Mouse (Mus musculus) urinary bladder, adult 18-20 months (tissue): Measurements from ENCODE around the gene Ndc1.
"Not testable (repeated sequence)": the region's sequence is repeated elsewhere in the genome, so short reads cannot be mapped to it uniquely, and the experiment has no call there.

Source experiments
- DNase-seq, 2 experiments: peaks; one replicate each; pipeline ENCODE4 v3.0.0; 2022; ENCODE audit warnings: low spot score in 2 of 2, mixed read lengths in 2 of 2

Ndc1 gene

DNA sequence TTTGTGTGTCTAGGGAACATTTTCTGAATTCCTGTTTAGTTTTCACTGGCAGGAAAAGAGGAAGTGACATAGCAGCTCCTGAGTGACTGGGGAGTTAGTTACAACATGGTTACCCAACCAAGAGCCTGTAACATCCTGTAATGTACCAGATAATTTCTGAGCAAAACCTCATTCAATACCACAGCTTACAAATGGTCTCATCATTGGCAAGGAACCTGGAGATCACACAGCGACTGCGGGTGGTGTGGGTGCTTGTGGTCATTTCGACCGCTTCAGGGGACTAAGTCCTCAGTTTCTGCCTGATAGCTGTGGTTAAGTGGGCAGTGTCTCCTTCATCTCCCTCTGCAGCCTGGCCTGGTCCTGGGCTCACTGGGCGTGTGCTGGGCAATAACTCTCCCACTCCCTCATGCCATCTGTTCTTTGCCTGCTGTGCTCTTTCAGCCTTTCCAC, 3.4 kb upstream of the Ndc1 start:
- DNase-seq: no peak

- DNase-seq: not testable (repeated sequence)
Observed at GRCm38 (mm10) chr4:107366408-107366807, 1.2 kb upstream of the Ndc1 start.

- DNase-seq: no peak
Observed at GRCm38 (mm10) chr4:107372304-107372703, 4.7 kb downstream of the Ndc1 start.

GRCm38 (mm10) chr4:107374677-107375076, 7.1 kb downstream of the Ndc1 start:
- DNase-seq: no peak

DNA sequence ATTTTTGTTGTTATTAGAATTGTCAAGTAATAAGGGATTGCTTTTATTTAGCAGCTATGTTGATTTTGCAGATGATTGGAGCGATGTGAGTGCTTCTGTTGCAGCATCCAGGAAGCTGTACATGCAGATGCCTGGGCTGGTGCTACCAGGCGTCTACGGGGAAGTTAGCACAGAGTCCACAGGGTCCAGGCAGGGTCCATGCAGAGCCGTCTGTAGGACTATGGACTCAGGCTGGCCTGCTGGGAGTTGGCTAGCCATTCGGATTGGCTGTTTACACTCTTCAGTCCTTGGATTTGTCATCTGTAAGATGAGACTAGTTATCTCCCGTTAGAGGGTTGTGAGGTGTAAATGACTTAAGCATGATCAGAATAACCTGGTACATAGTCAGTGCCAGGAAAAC, 11.4 kb downstream of the Ndc1 start:
- no peak for DNase-seq

DNA sequence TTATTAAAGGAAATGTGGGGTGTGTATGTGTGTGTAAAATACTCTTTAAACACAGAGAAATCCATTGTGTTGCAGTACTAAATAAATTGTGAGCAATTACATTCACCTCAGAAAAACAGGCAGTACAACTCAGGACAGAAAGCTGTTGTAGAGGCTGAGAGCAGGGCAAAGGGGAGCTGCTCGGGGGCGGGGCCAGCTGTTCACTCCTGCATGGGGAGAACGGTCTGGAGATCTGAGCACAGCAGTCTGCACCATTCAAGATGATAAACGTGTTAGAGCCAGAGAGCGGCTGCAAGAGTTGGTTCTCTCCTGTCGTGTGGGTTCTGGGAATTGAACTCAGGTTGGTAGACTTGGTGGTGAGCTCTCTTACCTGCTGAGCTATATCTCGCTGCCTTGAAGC, 13.3 kb downstream of the Ndc1 start:
- DNase-seq: no peak

- no peak for DNase-seq
Observed at GRCm38 (mm10) chr4:107387038-107387437, 19.5 kb downstream of the Ndc1 start.

GRCm38 (mm10) chr4:107387465-107387864, 19.9 kb downstream of the Ndc1 start:
- no peak for DNase-seq

- DNase-seq: no peak
Observed at GRCm38 (mm10) chr4:107388291-107388690, 20.7 kb downstream of the Ndc1 start.

GRCm38 (mm10) chr4:107389345-107389744, 21.8 kb downstream of the Ndc1 start:
- no peak for DNase-seq

DNA sequence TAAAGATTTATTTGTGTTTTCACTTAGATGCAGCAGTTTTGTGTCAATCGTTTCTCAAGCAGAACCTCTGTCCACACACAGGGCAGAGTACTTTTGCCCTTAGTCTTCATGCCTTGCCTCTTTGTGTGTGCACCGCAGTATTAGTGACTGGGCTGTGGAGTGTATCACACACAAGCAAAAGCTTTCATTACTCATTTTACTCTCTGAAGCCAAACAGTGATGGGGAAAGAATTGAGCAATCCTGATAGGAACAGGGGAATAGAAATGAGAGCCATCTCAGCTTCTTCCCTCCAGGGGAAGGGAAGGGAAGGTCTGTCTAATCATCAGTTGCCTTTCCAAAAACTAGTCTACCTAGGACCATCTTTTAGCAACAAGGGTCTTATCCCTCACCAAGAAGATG, 26.2 kb downstream of the Ndc1 start:
- DNase-seq: no peak

DNA sequence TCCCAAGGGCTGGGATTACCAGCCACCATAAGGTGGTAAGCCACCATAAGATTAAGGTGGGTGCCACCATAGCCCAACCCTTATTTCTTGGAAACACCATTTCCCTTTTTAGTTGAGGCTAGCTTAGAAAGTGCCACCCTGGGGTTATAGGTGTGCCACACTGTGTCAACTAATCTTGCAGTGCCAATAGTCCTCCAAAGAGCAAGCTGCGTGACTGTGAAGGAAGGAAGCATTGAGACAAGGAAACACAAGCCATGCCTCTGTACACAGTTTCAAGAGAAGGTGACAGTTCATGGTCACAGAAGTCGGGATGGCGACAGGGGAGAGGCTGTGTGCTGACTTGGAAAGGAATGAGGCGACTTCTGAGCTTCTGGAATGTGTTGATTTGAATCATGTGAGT, 52.6 kb downstream of the Ndc1 start:
- no peak for DNase-seq

GRCm38 (mm10) chr4:107421711-107422110, 54.1 kb downstream of the Ndc1 start:
- no peak for DNase-seq

DNA sequence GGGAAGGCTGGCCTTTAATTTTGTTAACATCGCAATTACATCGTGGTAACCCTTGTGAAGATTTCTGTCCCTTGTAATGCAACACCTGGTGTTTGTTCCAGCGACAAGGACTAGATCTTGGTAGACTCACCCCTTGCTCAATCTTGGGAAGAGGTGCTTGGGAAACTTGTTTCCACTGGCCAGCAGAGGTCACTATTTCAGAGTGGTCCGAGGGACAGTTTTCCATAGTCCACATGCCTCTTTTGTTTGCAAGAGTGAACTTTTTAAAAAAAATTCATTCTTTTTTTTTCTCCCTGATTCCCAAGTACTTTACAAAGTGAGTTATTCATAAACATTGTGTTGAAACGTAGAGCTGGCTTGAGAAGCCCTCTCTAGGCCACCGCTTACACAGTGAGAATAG, 54.6 kb downstream of the Ndc1 start:
- no peak for DNase-seq

DNA sequence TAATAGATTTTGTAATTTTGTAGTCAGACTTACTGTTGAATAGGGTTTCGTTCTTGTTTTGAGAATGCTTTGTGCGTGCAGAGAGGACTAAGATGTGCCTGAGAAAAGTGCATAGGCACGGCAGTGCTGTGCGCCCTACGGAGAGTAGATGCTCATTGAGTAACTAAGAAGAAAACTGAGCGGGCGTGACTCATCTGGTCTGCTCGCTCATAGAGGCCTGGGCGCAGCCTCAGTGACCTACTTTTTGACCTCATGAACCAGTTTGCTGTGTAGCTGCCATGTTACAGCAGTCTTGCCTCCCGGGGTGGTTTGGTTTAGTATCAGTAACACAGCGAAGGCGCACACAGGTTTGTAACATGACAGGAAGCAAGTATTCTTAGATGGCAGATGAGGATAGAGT, 58.0 kb downstream of the Ndc1 start:
- DNase-seq: no peak

DNA sequence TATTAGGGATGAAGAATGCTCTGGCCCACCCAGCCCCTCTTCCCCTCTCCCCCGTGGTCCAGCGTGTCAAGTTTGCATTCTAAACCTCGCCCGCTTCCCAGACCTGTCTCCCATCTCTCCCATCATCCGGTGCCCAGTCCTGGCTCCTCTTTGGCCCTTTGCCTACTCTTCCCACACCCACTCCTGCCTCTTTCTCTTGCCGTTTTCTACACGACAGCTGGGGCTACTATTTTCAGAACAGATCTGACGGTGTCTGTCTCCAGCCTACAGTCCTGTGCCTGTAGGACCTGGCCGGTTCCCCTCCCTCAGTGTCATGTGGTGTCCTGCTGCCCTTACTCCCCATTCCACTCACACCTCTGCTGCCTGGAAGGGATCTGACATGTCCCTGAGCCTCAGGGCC, 59.0 kb downstream of the Ndc1 start:
- DNase-seq: no peak

GRCm38 (mm10) chr4:107432717-107433116, 65.1 kb downstream of the Ndc1 start:
- peak in 1 of 2 experiments; percentile 25 for DNase-seq

- DNase-seq: no peak
Observed at GRCm38 (mm10) chr4:107433998-107434355, 66.4 kb downstream of the Ndc1 start.

- DNase-seq: peak in 1 of 2 experiments; percentile 27
Observed at GRCm38 (mm10) chr4:107434356-107435237, 67.0 kb downstream of the Ndc1 start, which contains the start of gene Glis1. Gene Glis1 (plus strand): TSS chr4:107434591.

DNA sequence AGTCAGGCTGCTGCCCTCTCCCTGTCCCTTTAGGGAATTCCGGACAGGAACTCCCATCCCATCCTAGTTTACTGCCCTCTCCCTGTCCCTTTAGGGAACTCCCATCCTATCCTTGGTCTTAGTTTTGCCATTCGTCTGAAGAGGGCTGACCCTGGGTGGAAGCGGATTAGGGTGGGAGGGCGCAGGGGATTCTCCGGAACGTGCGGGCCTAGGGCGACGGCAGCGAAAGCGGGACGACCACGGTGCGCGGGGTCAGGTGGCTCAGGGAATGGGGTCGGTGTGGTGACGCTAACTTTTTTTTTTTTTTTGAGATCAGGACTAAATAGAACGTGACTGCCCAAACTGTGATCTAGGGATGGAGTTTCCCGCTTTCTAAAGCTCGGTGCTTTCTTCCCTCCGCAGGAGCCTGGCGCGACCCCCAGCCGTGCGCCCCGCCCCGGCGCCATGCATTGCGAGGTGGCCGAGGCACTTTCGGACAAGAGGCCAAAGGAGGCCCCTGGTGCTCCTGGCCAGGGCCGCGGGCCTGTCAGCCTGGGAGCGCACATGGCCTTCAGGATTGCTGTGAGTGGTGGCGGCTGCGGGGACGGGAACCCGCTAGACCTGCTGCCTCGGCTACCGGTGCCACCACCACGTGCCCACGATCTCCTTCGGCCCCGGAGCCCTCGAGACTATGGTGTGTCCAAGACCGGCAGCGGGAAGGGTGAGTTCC, 67.8 kb downstream of the Ndc1 start:
- DNase-seq: no peak

DNA sequence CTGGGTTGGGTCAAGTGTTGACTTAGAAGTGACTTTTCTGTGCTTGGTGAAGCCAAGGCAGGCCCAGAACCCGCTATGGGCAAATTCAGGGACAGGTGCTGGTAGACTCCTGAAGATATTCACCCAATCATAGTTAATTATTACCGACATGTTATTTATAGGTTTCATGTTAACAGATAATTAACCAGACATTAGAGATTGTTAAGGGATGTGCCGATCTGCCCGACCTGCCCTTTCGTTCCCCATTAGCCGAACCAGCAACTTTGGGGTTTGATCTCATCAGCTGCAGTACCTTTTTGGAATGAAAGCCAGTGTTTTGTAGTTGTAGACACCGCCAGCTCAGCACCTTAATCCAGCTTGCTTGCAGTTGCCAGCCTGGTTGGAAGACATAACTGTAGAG, 68.9 kb downstream of the Ndc1 start:
- DNase-seq: no peak

- DNase-seq: no peak
Observed at GRCm38 (mm10) chr4:107438741-107439140, 71.2 kb downstream of the Ndc1 start.

DNA sequence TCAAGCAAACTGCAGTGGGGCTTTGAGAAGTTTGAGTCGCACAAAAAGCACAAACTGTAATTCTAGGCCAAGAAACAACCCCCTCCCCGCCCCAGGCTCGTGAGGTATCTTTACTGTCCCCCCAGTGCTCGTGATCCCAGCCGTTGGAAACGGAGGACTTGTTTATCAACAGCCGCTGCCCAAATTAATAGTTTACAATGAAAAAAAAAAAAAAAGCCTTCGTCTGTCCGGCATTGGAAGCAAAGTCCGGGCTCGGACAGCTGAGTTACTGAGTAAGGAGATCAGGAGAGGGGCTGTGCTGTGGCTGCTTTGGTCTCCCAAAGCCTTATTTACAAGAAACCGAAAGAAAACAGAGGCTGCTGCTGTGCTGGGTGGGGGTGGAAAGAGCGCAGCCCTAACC, 72.7 kb downstream of the Ndc1 start:
- no peak for DNase-seq
